Mouse (Mus musculus): ENCODE data around the gene Vmn2r17.

Vmn2r17 gene

DNA sequence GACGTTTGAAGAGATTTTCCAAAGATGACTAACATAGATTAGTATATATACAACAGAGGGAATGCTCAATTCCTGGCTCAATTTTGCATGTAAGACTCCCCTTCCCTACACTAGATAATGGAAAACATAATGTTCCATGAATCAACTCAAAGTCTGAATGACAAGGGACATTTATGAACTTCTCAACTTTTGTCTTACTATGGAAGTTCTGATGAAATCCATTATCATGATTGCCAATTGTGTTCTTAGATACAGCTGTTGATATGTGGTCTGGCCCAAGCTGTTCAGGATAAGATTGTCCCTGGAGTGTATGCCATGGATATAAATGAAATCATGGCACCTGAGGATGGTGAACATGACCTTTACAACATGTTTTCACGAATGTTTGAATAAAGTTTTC, at the start of gene Vmn2r17:
TSS of gene Vmn2r17 (plus strand) at position 301 of the 400 bp plus-strand sequence.
- DNase-seq (ENCODE audit: low spot score in 2 of 2), result no peak

GRCm38 (mm10) chr5:109466576-109467506, 47.4 kb downstream of the Vmn2r17 start:
- DNase-seq (ENCODE audit: low spot score in 2 of 2), result peak in 1 of 2 experiments; percentile 10

DNA sequence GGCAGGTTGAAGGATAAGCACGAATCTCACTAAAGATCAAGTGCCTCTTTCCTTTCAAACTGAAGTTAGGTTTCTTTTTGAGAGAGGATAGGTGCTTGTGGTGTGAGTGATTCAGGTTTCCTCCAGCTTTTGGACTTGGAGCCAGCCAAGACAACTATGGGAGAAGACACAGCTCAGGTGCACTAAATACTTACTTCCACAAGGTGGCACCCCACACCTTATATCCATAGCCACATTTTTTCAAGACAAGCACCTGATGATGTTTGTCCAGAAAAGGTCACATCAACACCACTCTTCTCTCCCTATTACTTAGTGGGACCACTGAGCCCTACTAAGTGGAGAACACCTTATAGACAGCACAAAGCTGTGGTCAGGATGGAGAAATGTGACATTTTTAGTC, 87.2 kb downstream of the Vmn2r17 start:
- DNase-seq (ENCODE audit: low spot score in 2 of 2), result peak in 1 of 2 experiments; percentile 0

All from right cerebral cortex, postnatal 36 days (tissue).